Mouse (Mus musculus) ES-Bruce4 (cell line): ENCODE measurements around the gene Ufc1. TPM values are rescaled to one million over a fixed set of nuclear protein-coding genes. Genes with fewer than 3 reads are reported as not detected.

Experiments
- H3K27ac ChIP-seq: 2 replicates; pipeline ENCODE4 v1.5.1; 2012; ENCODE audit warnings: low read length, inconsistent platforms; ENCODE audit not compliant: insufficient read depth
- H3K27me3 ChIP-seq: 2 replicates; pipeline ENCODE4 v1.6.1; 2012; ENCODE audit warnings: mild to moderate bottlenecking, low read length, inconsistent platforms; ENCODE audit not compliant: control insufficient read depth, poor library complexity, insufficient read depth, severe bottlenecking
- H3K36me3 ChIP-seq: 2 replicates; pipeline ENCODE4 v1.6.1; 2012; ENCODE audit warnings: inconsistent platforms, mild to moderate bottlenecking, low read length, moderate library complexity; ENCODE audit not compliant: control insufficient read depth, poor library complexity, insufficient read depth, severe bottlenecking
- H3K4me1 ChIP-seq: one replicate; pipeline ENCODE4 v1.8.1; 2011; ENCODE audit warnings: low read length; ENCODE audit not compliant: control insufficient read depth, insufficient read depth
- H3K4me3 ChIP-seq: 2 replicates; pipeline ENCODE4 v1.5.1; 2011; ENCODE audit warnings: low read depth, mild to moderate bottlenecking, low read length
- H3K9ac ChIP-seq: 2 replicates; pipeline ENCODE4 v1.6.1; 2012; ENCODE audit warnings: low read depth, mild to moderate bottlenecking, inconsistent platforms; ENCODE audit not compliant: poor library complexity, severe bottlenecking
- H3K9me3 ChIP-seq: replicated peaks from 2 replicates; pipeline ENCODE4 v1.6.1; 2012; ENCODE audit warnings: mild to moderate bottlenecking, low read length, inconsistent platforms; ENCODE audit not compliant: control insufficient read depth, poor library complexity, insufficient read depth, severe bottlenecking
- CTCF ChIP-seq: IDR thresholded peaks from one replicate; pipeline ENCODE4 v1.8.1; 2011; ENCODE audit warnings: low read depth, low read length
- EP300 ChIP-seq: IDR thresholded peaks from 2 replicates; pipeline ENCODE4 v1.6.1; 2011; ENCODE audit warnings: low read depth, low read length; ENCODE audit not compliant: insufficient read depth
- POLR2A ChIP-seq: IDR thresholded peaks from one replicate; pipeline ENCODE4 v1.8.1; 2011; ENCODE audit warnings: low read length; ENCODE audit not compliant: insufficient read depth
- polyA plus RNA-seq: library from polyadenylated mRNA; stranded (reverse); fragments of >200 nt; gene quantifications from 2 replicates; pipeline ENCODE4 v1.2.4, GENCODE M21; 2011; ENCODE audit warnings: low read depth; ENCODE audit not compliant: missing spikeins, insufficient read depth, insufficient read length

Ufc1 gene
- 59.8 and 66.0 TPM in 2 replicates for polyA plus RNA-seq

DNA sequence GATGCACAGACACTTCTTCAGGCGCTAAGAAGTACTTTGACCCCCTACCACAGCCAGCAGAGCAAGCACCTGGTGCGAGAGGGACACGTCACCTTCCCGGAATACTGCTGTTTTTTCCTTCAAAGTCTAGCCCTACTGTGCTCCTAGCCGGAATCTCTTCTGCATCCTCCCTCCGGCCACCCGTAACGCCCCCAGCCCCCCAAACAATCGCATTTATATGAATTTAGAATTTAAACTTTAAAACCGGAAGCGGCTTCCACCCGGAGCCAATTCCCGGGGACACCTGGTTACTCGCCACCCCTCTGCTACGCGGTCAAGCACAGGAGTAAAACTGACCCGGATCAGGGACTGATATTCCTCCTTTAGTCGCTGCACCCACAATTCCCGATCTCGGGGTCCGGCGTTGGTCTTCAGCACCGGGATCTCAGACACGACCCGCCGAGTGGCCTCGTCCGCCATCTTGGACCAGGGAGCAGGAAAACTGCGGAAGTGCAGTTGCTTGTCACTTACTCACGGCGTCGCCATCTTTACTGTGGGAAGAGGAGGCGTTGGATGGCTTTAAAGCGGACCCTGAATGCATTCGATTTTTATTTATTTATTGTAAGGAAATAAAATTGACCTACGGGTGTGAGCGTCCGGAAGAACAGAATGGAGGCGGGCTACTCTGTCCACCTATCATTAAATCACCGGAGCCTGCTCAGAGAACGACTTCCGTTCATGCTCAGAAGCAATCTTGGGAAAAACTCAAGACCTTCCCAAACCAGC, at the start of gene Ufc1:
Gene Ufc1 (minus strand): TSS at position 727 of the 765 bp plus-strand sequence.
- peak within 1 kb of the TSS; percentile 95 for H3K9ac ChIP-seq
- peak within 1 kb of the TSS; percentile 100 for H3K4me3 ChIP-seq
- no peaks in the 10 kb centered on the region for H3K9me3 ChIP-seq
- TF ChIP-seq POLR2A (no peak), EP300 (no peak), CTCF (no peak)
- no peaks in the 10 kb centered on the region for H3K36me3 ChIP-seq
- peak within 1 kb of the TSS; percentile 94 for H3K27ac ChIP-seq
- peaks cover 9% of the 10 kb centered on the region for H3K4me1 ChIP-seq
- no peaks in the 10 kb centered on the region for H3K27me3 ChIP-seq

DNA sequence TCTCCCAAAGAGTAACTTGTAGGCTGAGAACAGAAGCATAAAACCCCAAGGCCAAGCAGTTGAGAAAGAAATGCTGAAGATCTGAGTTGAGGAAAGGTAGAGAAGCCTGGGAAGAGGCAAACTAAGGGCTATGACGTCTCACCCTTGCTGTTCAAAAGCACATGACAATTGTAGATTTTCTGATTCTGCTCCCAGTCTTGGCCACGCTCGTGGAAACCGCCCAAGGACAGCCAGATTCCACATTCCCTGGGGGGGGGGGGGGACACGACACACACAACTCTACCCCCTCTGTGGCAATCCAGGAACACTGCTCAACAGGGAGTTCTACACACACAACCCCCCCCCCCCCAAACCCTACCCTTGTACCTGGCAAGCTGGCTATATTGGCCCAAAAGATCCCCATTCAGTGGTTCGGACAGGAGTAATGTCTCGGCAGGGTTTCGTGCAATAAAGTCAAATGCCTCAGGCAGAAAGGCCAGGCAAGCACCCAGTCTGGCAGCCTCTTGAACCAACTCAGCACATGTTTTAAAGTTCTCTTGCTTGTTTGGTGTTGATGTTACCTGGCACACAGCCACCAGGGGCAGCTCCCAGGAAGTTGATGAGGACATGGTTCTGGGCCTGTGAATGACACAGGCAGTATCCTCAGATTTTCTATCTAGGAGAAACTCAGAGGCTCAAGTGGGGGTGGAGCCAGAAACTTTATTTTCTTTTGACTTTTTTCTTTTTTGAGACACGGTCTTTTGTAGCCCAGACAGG, 49.3 kb upstream of the Ufc1 start:
- Histone ChIP-seq H3K9me3 (no peaks in the 10 kb centered on the region), H3K36me3 (peaks cover 23% of the 10 kb centered on the region), H3K9ac (peak overlapping the region; percentile 82; the same call in 1 of the 2 replicates), H3K4me3 (no peak overlapping the region), H3K4me1 (no peaks in the 10 kb centered on the region), H3K27ac (no peak overlapping the region), H3K27me3 (no peaks in the 10 kb centered on the region)
- TF ChIP-seq POLR2A (no peak), EP300 (no peak), CTCF (no peak)

DNA sequence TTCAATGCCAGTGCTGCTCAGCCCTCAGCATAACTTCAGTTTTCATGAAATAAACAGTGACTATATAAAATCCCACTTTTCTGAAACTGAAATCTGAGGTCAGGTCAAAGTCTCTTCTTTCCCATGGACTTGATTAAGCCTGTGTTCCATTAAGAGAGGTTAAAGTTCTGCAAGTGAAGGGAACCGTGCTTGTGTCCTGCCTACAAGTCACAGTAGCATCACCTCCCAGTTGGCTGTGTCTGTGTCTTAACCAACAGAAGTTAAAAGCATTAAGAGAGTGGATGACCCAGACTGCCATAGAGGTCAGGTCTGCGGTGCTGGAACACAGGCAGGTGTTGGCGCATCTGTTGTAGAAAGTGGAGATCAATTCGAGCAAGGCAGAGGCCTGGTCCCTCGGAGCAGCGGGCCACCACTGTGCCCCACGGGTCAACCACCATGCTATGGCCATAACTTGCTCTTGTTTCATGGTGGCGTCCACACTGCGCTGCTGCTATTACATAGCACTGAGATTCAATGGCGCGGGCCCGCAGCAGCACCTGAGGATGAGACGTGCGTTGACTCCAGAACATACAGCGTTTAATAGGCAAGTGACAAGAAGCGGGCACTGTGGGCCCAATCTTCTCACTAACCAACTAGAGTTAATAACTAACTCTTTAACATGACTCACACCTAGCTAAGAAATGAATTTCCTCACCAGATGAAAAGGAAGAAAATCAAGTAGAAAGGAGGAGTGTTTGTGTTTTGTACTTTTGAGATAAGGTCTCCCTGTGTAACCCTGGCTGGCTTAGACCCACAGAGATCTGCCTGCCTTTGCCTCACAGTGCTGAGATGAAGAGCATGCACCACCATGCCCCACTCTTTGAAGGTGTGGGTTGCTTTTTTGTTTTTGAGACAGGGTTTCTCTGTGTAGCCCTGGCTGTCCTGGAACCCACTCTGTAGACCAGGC, 47.7 kb upstream of the Ufc1 start:
- H3K4me3 ChIP-seq, result no peak overlapping the region
- no peaks in the 10 kb centered on the region for H3K9me3 ChIP-seq
- TF ChIP-seq EP300 (no peak), POLR2A (no peak), CTCF (no peak)
- no peak overlapping the region for H3K27ac ChIP-seq
- H3K9ac ChIP-seq, result no peak overlapping the region
- no peaks in the 10 kb centered on the region for H3K27me3 ChIP-seq
- H3K36me3 ChIP-seq, result peaks cover 31% of the 10 kb centered on the region
- no peaks in the 10 kb centered on the region for H3K4me1 ChIP-seq

DNA sequence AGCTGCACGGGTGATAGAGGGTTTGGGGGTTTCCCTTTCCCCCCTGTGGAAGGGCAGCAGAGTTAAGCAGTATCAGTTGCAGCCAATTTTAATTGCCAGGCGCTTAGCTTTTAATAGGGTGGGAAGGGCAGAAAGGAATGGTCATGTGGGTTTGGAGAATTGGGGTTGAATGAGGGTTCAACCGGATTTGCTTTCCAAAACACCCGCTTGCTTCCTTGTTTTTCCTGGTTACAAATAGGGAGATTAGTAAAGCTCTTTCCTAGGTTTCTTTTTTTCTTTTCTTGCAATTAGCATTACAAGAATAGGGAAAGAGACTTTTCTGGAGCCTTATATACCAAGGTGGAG, 35.4 kb upstream of the Ufc1 start:
- H3K27me3 ChIP-seq, result no peaks in the 10 kb centered on the region
- no peak for TF ChIP-seq EP300
- TF ChIP-seq CTCF, result no peak
- no peak for TF ChIP-seq POLR2A

DNA sequence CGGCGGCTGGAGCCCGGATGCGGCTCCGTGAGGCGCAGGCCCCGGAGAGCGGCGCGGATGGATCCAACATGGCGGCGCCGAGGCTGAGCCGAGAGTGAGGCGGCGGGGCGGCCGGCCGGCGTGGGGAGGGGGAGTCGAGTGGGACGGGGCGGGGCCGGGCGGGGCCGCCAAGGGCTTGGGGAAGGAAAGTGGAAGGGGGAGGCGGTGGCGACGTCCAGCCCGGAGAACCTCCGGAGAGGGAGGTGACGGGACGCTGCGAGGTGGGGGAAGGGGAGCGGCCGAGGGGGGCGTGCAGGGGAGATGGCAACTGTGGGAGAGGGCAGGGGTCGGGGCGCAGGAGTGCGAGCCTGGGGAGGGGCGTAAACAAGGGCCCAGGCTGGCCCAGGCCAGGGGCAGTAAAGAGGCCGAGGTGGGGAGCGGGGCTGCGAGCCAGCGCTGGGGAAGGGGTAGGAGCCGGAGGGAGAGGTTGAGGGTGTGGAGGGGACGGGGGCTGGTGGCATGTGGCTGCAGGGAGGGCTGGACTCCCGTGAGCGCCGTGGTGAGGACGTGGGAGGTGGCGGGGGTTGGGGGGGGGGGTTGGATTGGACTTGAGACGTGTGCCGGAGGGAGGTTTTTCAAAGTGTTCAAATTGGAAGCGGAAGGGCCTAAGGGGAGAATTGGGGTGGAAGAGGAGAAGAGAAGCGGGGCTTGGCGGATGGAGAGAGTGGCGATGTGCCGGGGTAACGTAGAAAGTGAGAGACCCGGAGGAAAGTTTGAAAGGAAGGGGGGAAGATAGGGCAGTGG, 34.8 kb upstream of the Ufc1 start:
- no peaks in the 10 kb centered on the region for H3K27me3 ChIP-seq
- no peak for TF ChIP-seq POLR2A
- no peak for TF ChIP-seq CTCF
- 0 out of 2 replicates have a peak, but pooled peaks have one; percentile 28 for TF ChIP-seq EP300
- peaks cover 3% of the 10 kb centered on the region for H3K4me1 ChIP-seq
- peak overlapping the region; percentile 69 for H3K9ac ChIP-seq
- H3K4me3 ChIP-seq, result peak overlapping the region; percentile 76
- H3K9me3 ChIP-seq, result no peaks in the 10 kb centered on the region
- H3K27ac ChIP-seq, result peak overlapping the region; percentile 92
- no peaks in the 10 kb centered on the region for H3K36me3 ChIP-seq

More for the DNA sequence above, 35.4 kb upstream of the Ufc1 start:
- H3K4me1 ChIP-seq, result peaks cover 3% of the 10 kb centered on the region
- H3K27ac ChIP-seq, result peak overlapping the region; percentile 92
- H3K9ac ChIP-seq, result peak overlapping the region; percentile 69
- no peaks in the 10 kb centered on the region for H3K36me3 ChIP-seq
- H3K4me3 ChIP-seq, result peak overlapping the region; percentile 76
- no peaks in the 10 kb centered on the region for H3K9me3 ChIP-seq
